ENCODE assay signal across 9 mouse cellular contexts in the genomic region with DNA sequence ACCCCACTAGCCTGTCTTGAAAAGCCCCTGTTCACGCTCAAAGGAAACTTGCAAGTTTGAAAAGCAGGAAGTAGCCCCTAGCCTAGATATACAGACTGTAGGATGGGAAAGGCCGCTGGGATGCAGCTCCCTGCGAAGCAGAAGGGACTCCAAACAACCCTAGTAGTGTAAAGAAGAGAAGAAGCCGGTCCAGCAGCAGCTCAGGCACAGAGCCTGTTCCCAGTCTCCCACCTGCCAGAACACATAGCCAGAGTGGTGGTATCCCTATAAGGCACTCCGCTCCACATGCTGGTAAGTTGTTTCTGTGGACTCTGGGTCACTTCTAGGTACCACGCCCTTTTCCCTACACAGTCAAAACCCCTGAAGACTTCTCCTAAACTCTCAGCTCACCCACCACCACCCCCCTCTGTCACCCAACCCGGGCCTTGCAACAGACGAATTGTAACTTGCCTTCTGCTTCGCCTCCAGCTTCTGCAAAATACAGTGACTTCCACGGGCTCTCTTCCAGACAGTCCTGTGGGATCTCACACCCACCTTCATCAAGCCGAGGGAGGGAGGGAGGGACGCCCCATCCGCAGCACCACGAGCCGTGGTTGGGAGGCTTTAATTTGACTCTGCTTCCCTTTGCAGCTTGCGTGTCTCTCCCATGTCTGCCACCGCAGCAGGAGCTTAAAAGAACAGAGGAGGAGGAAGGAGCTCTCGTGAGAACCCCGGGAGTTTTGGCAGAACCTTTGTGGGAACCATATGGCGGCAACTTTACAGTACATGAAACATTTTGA.
A peak's percentile ranks its signal among the peaks of the same experiment; 100 is the strongest.
DNase-seq lines count a peak whose midpoint lies in the region; ATAC-seq and TF ChIP-seq lines count a peak whose summit lies in the region.
"Had no signal": no experiment of that assay in that cellular context is flagged by ENCODE, and none has a peak within 500 bp of the region (broad histone marks: within the 10 kb centered on the region; RNA-seq: fewer than 3 reads in every experiment).

No protein-coding gene starts in this region.

- no peak for DNase-seq in gastrocnemius, adult 2 months
- DNase-seq in gastrocnemius, adult 8-10 months (ENCODE audit: low spot score in 2 of 2): no peak
- DNase-seq in lung, postnatal 0 days (ENCODE audit: low spot score): peak; percentile 6
- no peak for DNase-seq in lung, adult 18-20 months
- DNase-seq in left cerebral cortex, adult 18-20 months (ENCODE audit: low spot score in 2 of 2): peak; percentile 66 to 84
- no peak for DNase-seq in stomach, postnatal 0 days (ENCODE audit: low spot score)
- DNase-seq in urinary bladder, adult 18-20 months (ENCODE audit: low spot score in 2 of 2): no peak
- no peak for DNase-seq in kidney, postnatal 4 days
- DNase-seq: liver, embryonic 13.5 days had no signal

- no peak for TF ChIP-seq EP300 in lung, postnatal 0 days (IDR thresholded peaks at IDR 0.05)
- no peak for TF ChIP-seq EP300 in stomach, postnatal 0 days (optimal IDR thresholded peaks at IDR 0.05)

- no peak overlapping the region; the same call in 1 of the 2 replicates for H3K4me2 ChIP-seq in lung, postnatal 0 days (replicated peaks; ENCODE audit: low read depth, low read length)
- peak overlapping the region; percentile 21; the same call in 1 of the 2 replicates for H3K4me2 ChIP-seq in stomach, postnatal 0 days (replicated peaks; ENCODE audit: low read depth)
- H3K4me2 ChIP-seq: liver, embryonic 13.5 days had no signal

- WGBS in lung, postnatal 0 days: 47% methylated on average over 20 of the region's 20 CpGs
- 40% methylated on average over 20 of the region's 20 CpGs for WGBS in stomach, postnatal 0 days

- no peak for TF ChIP-seq CTCF in gastrocnemius, adult 2 months (IDR thresholded peaks at IDR 0.05)
- no peak for TF ChIP-seq CTCF in lung, postnatal 0 days (IDR thresholded peaks at IDR 0.05)
- no peak for TF ChIP-seq CTCF in stomach, postnatal 0 days (IDR thresholded peaks at IDR 0.05; ENCODE audit: low read depth)

- H3K27ac ChIP-seq in gastrocnemius, adult 2 months: no peak overlapping the region
- no peak overlapping the region for H3K27ac ChIP-seq in lung, postnatal 0 days (ENCODE audit: low read length)
- H3K27ac ChIP-seq in stomach, postnatal 0 days (replicated peaks): no peak overlapping the region
- H3K27ac ChIP-seq: liver, embryonic 13.5 days had no signal

- peak overlapping the region; percentile 38 for H3K4me3 ChIP-seq in gastrocnemius, adult 2 months
- no peak overlapping the region for H3K4me3 ChIP-seq in lung, postnatal 0 days (ENCODE audit: low read depth, low read length)
- H3K4me3 ChIP-seq in stomach, postnatal 0 days (ENCODE audit: low read depth, low read length): no peak overlapping the region
- H3K4me3 ChIP-seq: liver, embryonic 13.5 days had no signal

- no peak overlapping the region for H3K9ac ChIP-seq in lung, postnatal 0 days (replicated peaks; ENCODE audit: low read depth)
- no peak overlapping the region for H3K9ac ChIP-seq in stomach, postnatal 0 days (ENCODE audit: low read length)
- H3K9ac ChIP-seq: liver, embryonic 13.5 days had no signal

- H3K4me1 ChIP-seq in lung, postnatal 0 days (ENCODE audit: insufficient read depth, low read depth, low read length): no peaks in the 10 kb centered on the region
- H3K4me1 ChIP-seq in stomach, postnatal 0 days (replicated peaks; ENCODE audit: control insufficient read depth, insufficient read depth): no peaks in the 10 kb centered on the region
- H3K4me1 ChIP-seq: liver, embryonic 13.5 days had no signal

- H3K9me3 ChIP-seq in lung, postnatal 0 days (ENCODE audit: low read length): no peaks in the 10 kb centered on the region
- H3K9me3 ChIP-seq in stomach, postnatal 0 days (ENCODE audit: control insufficient read depth, low read length): no peaks in the 10 kb centered on the region
- H3K9me3 ChIP-seq: liver, embryonic 13.5 days had no signal

- no peaks in the 10 kb centered on the region for H3K27me3 ChIP-seq in lung, postnatal 0 days (replicated peaks; ENCODE audit: insufficient read depth, low read length)
- H3K27me3 ChIP-seq in stomach, postnatal 0 days (ENCODE audit: control insufficient read depth, insufficient read depth, low read length): no peaks in the 10 kb centered on the region
- H3K27me3 ChIP-seq: liver, embryonic 13.5 days had no signal

- intact Hi-C loops in gastrocnemius, adult 2 months (cut with DNase I): no loop called here

- ATAC-seq in lung, postnatal 0 days: no peak
- no peak for ATAC-seq in stomach, postnatal 0 days (ENCODE audit: low FRiP score, low TSS enrichment)

- no peaks in the 10 kb centered on the region for H3K36me3 ChIP-seq in lung, postnatal 0 days (ENCODE audit: insufficient read depth, low read length)
- H3K36me3 ChIP-seq in stomach, postnatal 0 days (ENCODE audit: control insufficient read depth, insufficient read depth, low read length): no peaks in the 10 kb centered on the region
- H3K36me3 ChIP-seq: liver, embryonic 13.5 days had no signal

Comparison
In these comparisons a context has a peak if more than half of its experiments do, and no peak if none do; other contexts are left out.
1. DNase-seq: peak in lung, postnatal 0 days (single experiment) and left cerebral cortex, adult 18-20 months (2 of 2); none in gastrocnemius, adult 2 months (single experiment), gastrocnemius, adult 8-10 months (0 of 2), lung, adult 18-20 months (0 of 2), stomach, postnatal 0 days (single experiment), urinary bladder, adult 18-20 months (0 of 2) and kidney, postnatal 4 days (0 of 2).